In genomic region chr3:123053192-123053938, GRCm38 (mm10) we compare ENCODE assay signal across 16 mouse cellular contexts. TPM values are rescaled to one million over a fixed set of nuclear protein-coding genes. Genes with fewer than 3 reads are reported as not detected.
DNase-seq lines count a peak whose midpoint lies in the region; ATAC-seq and TF ChIP-seq lines count a peak whose summit lies in the region.
"Had no signal": no experiment of that assay in that cellular context is flagged by ENCODE, and none has a peak within 500 bp of the region (broad histone marks: within the 10 kb centered on the region; RNA-seq: fewer than 3 reads in every experiment).

No protein-coding gene starts in this region.

- H3K4me2 ChIP-seq in intestine, embryonic 16.5 days (ENCODE audit: low read depth, low read length), result no peak overlapping the region
- H3K4me2 ChIP-seq: heart, embryonic 15.5 days; hindbrain, embryonic 14.5 days; liver, embryonic 15.5 days; midbrain, embryonic 13.5 days had no signal

- H3K27ac ChIP-seq in intestine, embryonic 16.5 days (ENCODE audit: low read length), result no peak overlapping the region
- H3K27ac ChIP-seq: heart, embryonic 15.5 days; hindbrain, embryonic 14.5 days; liver, embryonic 15.5 days; midbrain, embryonic 13.5 days had no signal

- TF ChIP-seq CTCF in Patski (IDR thresholded peaks at IDR 0.05), result no peak

- peak; percentile 18 to 29 for DNase-seq in kidney, postnatal 36 days
- DNase-seq in kidney, postnatal 10 days, result no peak
- peak; percentile 65 for DNase-seq in 3T3-L1 (ENCODE audit: low read depth, low spot score)
- DNase-seq in Patski (ENCODE audit: low read depth, low spot score), result peak; percentile 78
- DNase-seq in urinary bladder, postnatal 14 days (ENCODE audit: low spot score), result no peak
- no peak for DNase-seq in adrenal gland, postnatal 25 days
- DNase-seq: cerebellum, adult 2 months; gastrocnemius, postnatal 36 days; left cerebral cortex, postnatal 4 days; right cerebral cortex, postnatal 4 days had no signal

- CTCF ChIA-PET in Patski (lab: Charles Lee), result interaction anchor here (0.7 to 2.1 kb wide), 5 partner anchors 27 to 112 kb away, joined by 3 to 6 read pairs (median 4); no protein-coding TSS in a partner anchor

- no peaks in the 10 kb centered on the region for H3K27me3 ChIP-seq in Patski
- no peaks in the 10 kb centered on the region for H3K27me3 ChIP-seq in intestine, embryonic 16.5 days (replicated peaks; ENCODE audit: control insufficient read depth, insufficient read depth, low read length)
- H3K27me3 ChIP-seq: heart, embryonic 15.5 days; liver, embryonic 15.5 days; midbrain, embryonic 13.5 days had no signal

- H3K36me3 ChIP-seq in intestine, embryonic 16.5 days (ENCODE audit: control insufficient read depth, insufficient read depth, low read length), result no peaks in the 10 kb centered on the region
- H3K36me3 ChIP-seq: heart, embryonic 15.5 days; liver, embryonic 15.5 days; midbrain, embryonic 13.5 days had no signal

- POLR2A ChIA-PET in Patski (lab: Charles Lee), result interaction anchor here (1.0 kb wide), 1 partner anchor 68 kb away, joined by 3 read pairs; no protein-coding TSS in a partner anchor

- WGBS in intestine, embryonic 16.5 days, result 64% methylated on average over 8 of the region's 8 CpGs

- in situ Hi-C loops in Patski (cut with MboI; ENCODE audit: low pct_unique_long_range_greater_than_20kb), result no loop called here

- peak; percentile 68 for ATAC-seq in Patski
- peak; percentile 69 for ATAC-seq in intestine, embryonic 16.5 days
- no peak for ATAC-seq in cerebellum, adult (ENCODE audit: insufficient number of reproducible peaks, low FRiP score, low TSS enrichment)
- ATAC-seq: midbrain, embryonic 13.5 days had no signal

- H3K9ac ChIP-seq in intestine, embryonic 16.5 days (ENCODE audit: low read depth, low read length), result no peak overlapping the region
- H3K9ac ChIP-seq: heart, embryonic 15.5 days; hindbrain, embryonic 14.5 days; liver, embryonic 15.5 days; midbrain, embryonic 13.5 days had no signal

- H3K4me1 ChIP-seq in intestine, embryonic 16.5 days (ENCODE audit: control insufficient read depth, insufficient read depth, low read length), result no peaks in the 10 kb centered on the region
- H3K4me1 ChIP-seq: liver, embryonic 15.5 days; midbrain, embryonic 13.5 days had no signal

- no peak overlapping the region for H3K4me3 ChIP-seq in intestine, embryonic 16.5 days (ENCODE audit: low read length)
- H3K4me3 ChIP-seq: heart, embryonic 15.5 days; liver, embryonic 15.5 days; midbrain, embryonic 13.5 days had no signal

- H3K9me3 ChIP-seq in intestine, embryonic 16.5 days (ENCODE audit: control insufficient read depth, low read length), result no peaks in the 10 kb centered on the region; the same call in 1 of the 2 replicates
- H3K9me3 ChIP-seq: liver, embryonic 15.5 days had no signal

RNA-seq across cellular contexts. Expression of gene Myoz2, which starts 18.6 kb away (rescaled TPM):
- 0.08 TPM for polyA plus RNA-seq in Patski (2021)
- polyA plus RNA-seq in intestine, embryonic 16.5 days (2015; fragmentation: Nextera tagmentation; extraction: Ambion mirVana), result 0.45 and 0.59 TPM in 2 replicates
- not detected in 2 replicates for total RNA-seq in adrenal gland, postnatal 25 days (2021)
- total RNA-seq: left cerebral cortex, postnatal 4 days had no signal
- polyA plus RNA-seq: hindbrain, embryonic 14.5 days; midbrain, embryonic 13.5 days had no signal

Comparison
In these comparisons a context has a peak if more than half of its experiments do, and no peak if none do; other contexts are left out.
1. DNase-seq: peak in kidney, postnatal 36 days (2 of 2), 3T3-L1 (single experiment) and Patski (single experiment); none in kidney, postnatal 10 days (single experiment), urinary bladder, postnatal 14 days (single experiment) and adrenal gland, postnatal 25 days (single experiment).